Mouse (Mus musculus) small intestine, adult 2 months (tissue): ENCODE data around the gene Reln. TPM values are rescaled to one million over a fixed set of nuclear protein-coding genes. Genes with fewer than 3 reads are reported as not detected.

Experiments used
- H3K27ac ChIP-seq: fragments of 200-500 bp; 2 replicates; pipeline ENCODE4 v1.5.1; 2012; ENCODE audit warnings: low read depth, low read length, control low read depth, inconsistent platforms; ENCODE audit not compliant: insufficient read depth
- H3K27me3 ChIP-seq: fragments of 200-500 bp; 2 replicates; pipeline ENCODE4 v1.6.1; 2012; ENCODE audit warnings: mild to moderate bottlenecking, moderate library complexity, low read length, inconsistent platforms; ENCODE audit not compliant: control insufficient read depth, insufficient read depth
- H3K36me3 ChIP-seq: fragments of 200-500 bp; 2 replicates; pipeline ENCODE4 v1.6.1; 2012; ENCODE audit warnings: mild to moderate bottlenecking, low read length, control low read depth, inconsistent platforms; ENCODE audit not compliant: control insufficient read depth, insufficient read depth
- H3K4me1 ChIP-seq: fragments of 200-500 bp; 2 replicates; pipeline ENCODE4 v1.6.1; 2012; ENCODE audit warnings: low read length, inconsistent platforms, mixed read lengths; ENCODE audit not compliant: control insufficient read depth, insufficient read depth, insufficient read length
- H3K4me3 ChIP-seq: fragments of 200-500 bp; 2 replicates; pipeline ENCODE4 v1.5.1; 2012; ENCODE audit warnings: low read depth, mild to moderate bottlenecking, control low read depth, inconsistent platforms, low read length, moderate library complexity
- CTCF ChIP-seq: fragments of 200-500 bp; IDR thresholded peaks from 2 replicates; pipeline ENCODE4 v1.5.1; 2012; ENCODE audit warnings: low read depth, mild to moderate bottlenecking, control low read depth, inconsistent platforms, low read length, moderate library complexity, mixed read lengths; ENCODE audit not compliant: insufficient replicate concordance, insufficient read length; ENCODE audit errors: extremely low read depth
- POLR2A ChIP-seq: fragments of 200-500 bp; IDR thresholded peaks from 2 replicates; pipeline ENCODE4 v1.6.1; 2012; ENCODE audit warnings: low read depth, mild to moderate bottlenecking, control low read depth, inconsistent platforms, low read length, moderate library complexity
- WGBS: fragments of 180-500 bp; shearing (Covaris S2); methylation state at CpG from one replicate; pipeline ENCODE4 v1.1.7; 2018; 5-methylcytosine and 5-hydroxymethylcytosine counted together
- polyA plus RNA-seq: library from polyadenylated mRNA; depleted of rRNA; stranded (reverse); fragments of >200 nt; gene quantifications from 2 replicates; pipeline ENCODE4 v1.2.3, GENCODE M21; 2012

Gene Reln
- polyA plus RNA-seq, 1 experiment: 15.3 TPM

DNA sequence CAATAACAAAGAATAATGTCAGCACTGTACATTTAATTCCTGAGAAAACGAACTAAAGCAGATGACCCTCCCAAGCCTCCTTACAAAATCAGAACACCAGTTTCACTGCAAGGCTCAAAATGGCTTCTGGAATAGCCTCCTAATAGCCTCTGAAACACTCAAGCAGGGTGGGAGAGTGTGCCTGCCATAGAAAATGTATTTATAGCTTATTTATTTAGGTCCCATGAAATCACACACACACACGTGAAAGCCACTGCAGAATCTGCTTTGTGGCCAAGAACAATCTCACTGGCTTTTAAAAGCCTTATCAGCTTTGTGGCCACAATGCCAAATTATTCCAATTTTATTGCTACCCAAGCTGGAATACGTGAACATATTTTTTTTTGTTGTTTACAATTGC lies 154.2 kb downstream of the Reln start:
- TF ChIP-seq CTCF (no peak), POLR2A (no peak)
- no peak overlapping the region for H3K4me3 ChIP-seq
- H3K27ac ChIP-seq: no peak overlapping the region
- H3K27me3 ChIP-seq: no peaks in the 10 kb centered on the region
- no peaks in the 10 kb centered on the region for H3K4me1 ChIP-seq
- WGBS: 49% methylated on average over 3 of the region's 3 CpGs
- H3K36me3 ChIP-seq: no peaks in the 10 kb centered on the region

DNA sequence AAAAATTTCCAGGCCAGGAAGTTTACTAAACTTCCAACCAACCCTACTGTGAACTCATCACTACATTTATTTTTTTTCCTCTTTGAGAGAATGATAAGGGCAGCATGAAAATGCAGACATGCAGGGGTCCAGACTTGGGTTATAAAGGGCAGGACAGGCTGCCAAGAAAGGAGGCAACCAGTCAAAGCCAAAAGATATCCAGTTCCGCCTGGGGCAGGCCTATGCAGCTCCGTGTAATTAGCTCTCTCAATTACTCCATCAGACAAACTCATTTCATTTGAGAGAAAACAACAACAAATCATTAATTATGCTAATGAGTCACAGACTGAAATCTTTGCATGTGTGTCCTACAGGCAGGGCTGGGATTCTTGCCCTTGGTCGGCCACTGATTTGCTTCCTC lies 156.9 kb downstream of the Reln start:
- Histone ChIP-seq H3K27ac (no peak overlapping the region), H3K36me3 (no peaks in the 10 kb centered on the region), H3K4me3 (no peak overlapping the region), H3K27me3 (no peaks in the 10 kb centered on the region), H3K4me1 (no peaks in the 10 kb centered on the region)
- WGBS: 77% methylated on average over 3 of the region's 3 CpGs
- TF ChIP-seq POLR2A (no peak), CTCF (no peak)

DNA sequence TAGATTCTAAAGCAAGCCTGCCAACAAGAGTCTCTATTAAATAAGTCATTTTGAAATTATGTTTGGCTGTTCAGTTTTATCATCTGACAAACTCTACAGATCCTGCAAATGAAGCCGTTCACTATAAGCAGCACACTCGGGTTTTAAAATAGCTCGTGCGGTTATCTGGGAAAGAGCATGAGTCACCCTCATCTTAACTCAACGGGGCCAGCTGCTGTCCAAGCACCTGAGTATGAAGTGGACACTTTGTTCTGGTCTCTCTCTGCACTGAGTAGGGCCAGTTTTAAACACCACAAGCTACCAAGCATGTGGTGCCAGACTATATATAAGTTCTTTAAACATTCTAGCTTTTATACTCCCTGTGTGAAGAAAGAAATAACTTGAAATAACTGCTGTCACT lies 168.0 kb downstream of the Reln start:
- TF ChIP-seq CTCF: no peak
- TF ChIP-seq POLR2A: no peak
- 62% methylated on average over 5 of the region's 5 CpGs for WGBS
- Histone ChIP-seq H3K27me3 (no peaks in the 10 kb centered on the region), H3K36me3 (no peaks in the 10 kb centered on the region), H3K4me1 (no peaks in the 10 kb centered on the region), H3K27ac (no peak overlapping the region), H3K4me3 (no peak overlapping the region)

DNA sequence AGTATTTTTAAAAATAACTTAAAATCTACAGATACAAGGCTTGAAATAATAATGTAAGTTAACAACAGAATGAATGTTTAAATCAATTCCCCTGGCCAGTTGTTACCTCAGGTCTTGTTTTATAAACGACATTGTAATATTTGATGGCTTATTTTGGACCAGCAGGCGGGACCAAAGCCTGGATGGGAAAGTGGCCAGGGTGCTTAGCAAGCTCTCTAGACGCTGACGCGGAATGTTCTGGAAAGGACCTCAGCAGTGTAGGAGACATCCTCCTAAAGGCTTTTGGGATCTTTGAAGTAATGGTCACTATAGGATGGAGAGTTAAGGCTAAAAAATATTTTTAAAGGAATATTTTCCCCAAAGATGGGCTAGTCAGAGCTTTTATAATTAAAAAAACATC lies 173.2 kb downstream of the Reln start:
- Histone ChIP-seq H3K27ac (no peak overlapping the region), H3K27me3 (no peaks in the 10 kb centered on the region), H3K4me1 (no peaks in the 10 kb centered on the region), H3K36me3 (no peaks in the 10 kb centered on the region), H3K4me3 (no peak overlapping the region)
- TF ChIP-seq POLR2A: no peak
- no peak for TF ChIP-seq CTCF
- WGBS: 75% methylated on average over 5 of the region's 5 CpGs

DNA sequence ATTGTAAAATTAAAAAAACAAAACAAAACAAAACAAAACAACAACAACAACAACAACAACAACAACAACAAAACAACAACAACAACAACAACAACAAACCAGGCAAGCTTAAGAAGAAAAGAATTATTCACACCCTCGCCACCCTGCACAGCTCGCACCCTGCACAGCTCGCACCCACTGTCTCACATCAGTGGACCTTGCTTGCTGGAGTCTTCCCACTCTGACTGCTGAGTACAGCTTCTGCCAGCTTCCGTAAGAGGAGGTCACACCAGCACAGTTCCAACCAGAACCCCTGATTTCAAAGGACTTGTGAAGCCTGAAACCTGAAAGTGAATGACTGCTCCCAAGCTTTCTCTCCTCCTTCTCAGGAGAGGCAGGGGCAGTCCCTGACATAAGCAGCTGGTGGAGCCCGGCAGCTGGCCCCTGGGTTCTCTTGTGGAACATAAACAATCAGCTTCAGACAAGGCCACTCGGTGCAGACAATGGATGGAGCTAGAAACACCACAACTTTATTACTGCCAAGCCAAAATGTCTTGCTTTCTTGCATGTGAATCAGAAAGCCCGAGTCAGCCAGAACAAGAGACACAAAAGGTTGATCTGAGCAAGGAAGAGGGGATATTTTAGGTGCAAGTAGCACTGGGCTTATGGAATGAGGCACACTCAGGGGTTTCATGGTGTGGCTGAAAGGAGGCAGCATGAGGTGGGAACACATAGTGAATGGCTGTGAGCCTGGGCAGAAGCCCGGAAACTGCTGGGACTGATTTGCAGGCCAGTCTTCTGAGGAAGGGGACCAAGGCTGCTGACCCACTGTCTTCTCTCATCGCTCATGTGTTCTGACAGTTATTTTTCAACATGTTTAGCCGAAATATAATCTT lies 180.2 kb downstream of the Reln start:
- 64% methylated on average over 10 of the region's 10 CpGs for WGBS
- no peak overlapping the region for H3K27ac ChIP-seq
- TF ChIP-seq POLR2A: no peak
- TF ChIP-seq CTCF: no peak
- no peaks in the 10 kb centered on the region for H3K4me1 ChIP-seq
- no peak overlapping the region for H3K4me3 ChIP-seq
- no peaks in the 10 kb centered on the region for H3K27me3 ChIP-seq
- no peaks in the 10 kb centered on the region for H3K36me3 ChIP-seq

DNA sequence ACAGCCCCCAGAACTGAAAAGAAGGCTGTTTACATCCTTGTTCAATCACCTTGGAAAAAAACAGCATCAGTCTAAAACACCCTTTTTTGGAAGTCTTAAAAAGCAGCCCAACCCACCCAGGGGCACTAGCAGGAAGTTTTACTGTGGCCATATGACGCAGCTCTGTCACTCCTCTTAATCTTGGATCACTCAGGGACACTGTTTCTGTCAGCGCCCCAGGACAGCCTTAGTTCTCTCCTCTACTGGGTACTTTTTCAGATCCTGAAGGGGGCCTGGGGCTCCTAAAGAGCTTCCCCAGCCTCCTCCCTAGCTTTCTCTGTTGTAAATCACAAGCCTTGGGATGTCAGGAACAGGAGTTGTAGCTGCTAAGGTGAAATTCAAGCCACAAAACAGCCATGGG lies 183.6 kb downstream of the Reln start:
- no peaks in the 10 kb centered on the region for H3K4me1 ChIP-seq
- TF ChIP-seq POLR2A (no peak), CTCF (no peak)
- H3K36me3 ChIP-seq: no peaks in the 10 kb centered on the region
- no peak overlapping the region for H3K4me3 ChIP-seq
- H3K27me3 ChIP-seq: no peaks in the 10 kb centered on the region
- H3K27ac ChIP-seq: no peak overlapping the region
- 31% methylated on average over 2 of the region's 2 CpGs for WGBS

DNA sequence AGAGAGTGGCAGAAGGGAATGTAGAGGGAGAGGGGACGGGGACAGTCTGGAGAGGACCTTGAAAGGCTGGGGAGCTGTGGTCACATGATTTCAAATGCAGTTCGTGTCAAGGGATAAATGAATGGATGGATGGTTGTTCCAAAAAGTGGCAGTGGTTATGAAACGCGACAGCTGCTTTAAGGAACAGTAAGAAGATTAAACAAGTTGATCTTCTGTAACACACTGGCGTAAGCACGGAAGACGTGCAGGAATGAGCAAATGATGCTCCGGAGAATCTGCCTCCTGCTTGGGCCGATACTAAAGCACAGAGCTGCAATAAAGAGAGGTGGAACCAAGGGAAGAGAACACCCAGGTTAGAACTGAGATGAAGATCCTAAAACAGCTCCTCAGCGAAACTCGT lies 185.7 kb downstream of the Reln start:
- Histone ChIP-seq H3K4me1 (no peaks in the 10 kb centered on the region), H3K27me3 (no peaks in the 10 kb centered on the region), H3K27ac (no peak overlapping the region), H3K36me3 (no peaks in the 10 kb centered on the region), H3K4me3 (no peak overlapping the region)
- TF ChIP-seq CTCF: no peak
- no peak for TF ChIP-seq POLR2A
- 84% methylated on average over 11 of the region's 11 CpGs for WGBS
